Mouse (Mus musculus) macrophage (primary cell): ENCODE data around the gene Syngr1. TPM values are rescaled to one million over a fixed set of nuclear protein-coding genes. Genes with fewer than 3 reads are reported as not detected.
A peak's percentile ranks its signal among the peaks of the same experiment; 100 is the strongest.

Source experiments
- H3K27ac ChIP-seq: fragments of 350-480 bp; formaldehyde crosslinking; 2 replicates; pipeline ENCODE4 v1.9.0; 2021
- H3K36me3 ChIP-seq: fragments of 350-480 bp; formaldehyde crosslinking; 2 replicates; pipeline ENCODE4 v1.9.0; 2021; ENCODE audit errors: inconsistent target
- H3K4me3 ChIP-seq: fragments of 350-480 bp; formaldehyde crosslinking; 2 replicates; pipeline ENCODE4 v1.9.0; 2021; ENCODE audit errors: inconsistent target
- H3K79me2 ChIP-seq: fragments of 350-480 bp; formaldehyde crosslinking; 2 replicates; pipeline ENCODE4 v1.9.0; 2021; ENCODE audit errors: inconsistent target
- WGBS: methylation state at CpG from one replicate; pipeline ENCODE4 v1.1.7; 2026; ENCODE audit warnings: inconsistent platforms; ENCODE audit not compliant: missing documents; 5-methylcytosine and 5-hydroxymethylcytosine counted together
- polyA plus RNA-seq: library from polyadenylated mRNA; stranded (reverse); fragments of 250-400 nt; gene quantifications from 3 replicates; pipeline ENCODE4 v1.2.4, GENCODE M21; 2018; ENCODE audit warnings: inconsistent platforms

The Syngr1 gene
- polyA plus RNA-seq, 1 experiment from 2014 or later = 139 TPM

DNA sequence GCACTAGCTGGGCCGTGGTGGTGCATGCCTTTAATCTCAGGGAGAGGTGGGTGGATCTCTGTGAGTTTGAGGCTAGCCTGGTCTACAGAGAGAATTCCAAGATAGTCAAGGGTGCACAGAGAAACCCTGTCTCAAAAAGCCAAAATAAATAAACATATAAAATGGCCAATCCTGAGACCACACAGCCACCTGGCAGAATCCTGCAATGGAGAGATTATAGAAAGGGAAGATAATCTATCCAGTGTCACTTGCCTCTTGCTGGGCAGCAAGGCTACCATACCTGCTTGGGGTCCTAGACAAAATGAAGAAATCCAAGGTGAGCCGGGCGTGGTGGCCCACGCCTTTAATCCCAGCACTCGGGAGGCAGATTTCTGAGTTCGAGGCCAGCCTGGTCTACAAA lies 38.8 kb downstream of the Syngr1 start:
- no peak overlapping the region for H3K27ac ChIP-seq
- 95% methylated on average over 3 of the region's 6 CpGs for WGBS

DNA sequence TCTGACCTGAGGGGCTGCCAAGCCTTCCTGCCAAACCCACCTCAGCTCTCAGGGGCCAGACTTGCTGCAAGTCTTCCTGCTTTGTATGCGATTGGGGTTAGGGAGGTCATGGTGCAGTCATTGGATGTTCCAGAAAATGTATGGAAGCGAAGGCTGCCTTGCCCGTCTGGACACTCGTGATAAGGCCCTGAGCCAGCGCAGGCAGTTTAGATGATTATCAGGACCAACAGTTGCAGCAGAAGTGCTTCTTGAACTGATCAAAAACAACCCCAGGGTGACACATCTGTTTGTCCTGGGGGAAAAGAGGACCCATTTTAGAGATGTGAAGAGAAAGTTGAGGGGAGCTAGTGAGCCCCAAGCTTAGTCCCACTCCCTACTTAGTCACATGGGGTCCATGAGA lies 39.6 kb downstream of the Syngr1 start:
- 69% methylated on average over 5 of the region's 5 CpGs for WGBS
- Histone ChIP-seq H3K27ac (no peak overlapping the region), H3K79me2 (peaks cover 17% of the 10 kb centered on the region), H3K4me3 (no peak overlapping the region), H3K36me3 (no peaks in the 10 kb centered on the region)

More for the DNA sequence above, 38.8 kb downstream of the Syngr1 start:
- Histone ChIP-seq H3K4me3 (no peak overlapping the region), H3K79me2 (peaks cover 10% of the 10 kb centered on the region), H3K36me3 (no peaks in the 10 kb centered on the region)

DNA sequence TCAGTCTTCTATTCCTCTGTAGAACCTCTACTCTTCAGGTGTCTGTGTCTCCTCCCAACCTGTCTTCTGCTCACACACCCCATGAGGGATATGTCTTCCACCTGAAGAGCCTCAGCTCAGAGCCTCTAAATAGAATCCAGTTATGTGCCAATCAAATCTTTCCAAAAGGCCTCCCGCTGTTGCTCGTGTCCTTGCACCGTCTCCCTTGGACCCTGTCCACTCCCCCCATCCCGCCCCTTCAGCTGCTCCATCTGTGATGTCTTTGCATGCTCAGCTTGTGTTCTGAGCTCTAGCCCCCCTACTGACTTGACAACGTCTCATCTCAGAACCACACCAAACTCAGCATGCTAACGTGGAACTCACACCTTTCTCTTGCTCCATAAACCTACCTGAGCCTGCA lies 40.3 kb downstream of the Syngr1 start:
- peaks cover 24% of the 10 kb centered on the region for H3K79me2 ChIP-seq
- H3K4me3 ChIP-seq = no peak overlapping the region
- H3K36me3 ChIP-seq = no peaks in the 10 kb centered on the region
- WGBS = 93% methylated on average over 6 of the region's 6 CpGs
- no peak overlapping the region for H3K27ac ChIP-seq

GRCm38 (mm10) chr15:80132452-80132851 lies 41.3 kb downstream of the Syngr1 start:
- Histone ChIP-seq H3K79me2 (peaks cover 35% of the 10 kb centered on the region), H3K36me3 (no peaks in the 10 kb centered on the region), H3K27ac (0 out of 2 replicates have a peak overlapping the region, but pooled peaks have one; percentile 15), H3K4me3 (peak overlapping the region; percentile 5; the same call in 1 of the 2 replicates)
- 83% methylated on average over 9 of the region's 9 CpGs for WGBS

- 1% methylated on average over 46 of the region's 59 CpGs for WGBS
- Histone ChIP-seq H3K36me3 (no peaks in the 10 kb centered on the region), H3K4me3 (peak within 1 kb of the TSS; percentile 84), H3K27ac (peak within 1 kb of the TSS; percentile 95), H3K79me2 (peaks cover 41% of the 10 kb centered on the region)
Observed at GRCm38 (mm10) chr15:80132993-80133586, 42.0 kb downstream of the Syngr1 start, which contains the start of gene Tab1. Gene Tab1, plus strand, starts transcription at chr15:80133127.

- 4% methylated on average over 14 of the region's 14 CpGs for WGBS
- H3K27ac ChIP-seq = peak overlapping the region; percentile 95
- H3K36me3 ChIP-seq = no peaks in the 10 kb centered on the region
- H3K4me3 ChIP-seq = peak overlapping the region; percentile 84
- peaks cover 49% of the 10 kb centered on the region for H3K79me2 ChIP-seq
Observed at GRCm38 (mm10) chr15:80133682-80134449, 42.7 kb downstream of the Syngr1 start.

DNA sequence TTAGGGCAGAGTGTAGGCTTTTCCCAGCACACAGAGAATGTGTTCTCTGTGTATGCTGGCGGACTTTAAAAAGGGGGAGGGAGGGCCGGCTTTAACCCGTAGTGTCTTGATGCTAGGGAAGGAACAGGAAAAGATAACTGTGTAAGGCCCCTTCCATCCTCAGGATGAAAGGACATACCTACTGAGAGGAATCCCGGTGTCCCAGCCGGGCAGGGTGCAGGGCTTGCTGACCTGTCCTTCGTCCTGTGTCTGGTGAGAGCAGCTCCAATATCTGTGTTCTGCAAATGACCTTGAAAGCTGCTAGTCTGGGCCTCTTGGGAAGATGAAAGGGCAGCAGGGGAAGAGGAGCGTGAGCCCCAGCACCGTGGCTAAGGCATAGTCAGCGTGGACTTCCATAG lies 43.3 kb downstream of the Syngr1 start:
- Histone ChIP-seq H3K4me3 (peak overlapping the region; percentile 84), H3K27ac (peak overlapping the region; percentile 95)

GRCm38 (mm10) chr15:80135499-80135898 lies 44.4 kb downstream of the Syngr1 start:
- H3K4me3 ChIP-seq = no peak overlapping the region
- 100% methylated on average over 2 of the region's 2 CpGs for WGBS
- H3K79me2 ChIP-seq = peaks cover 65% of the 10 kb centered on the region
- H3K27ac ChIP-seq = no peak overlapping the region
- H3K36me3 ChIP-seq = peaks cover 6% of the 10 kb centered on the region; the same call in 1 of the 2 replicates

More for the DNA sequence above, 43.3 kb downstream of the Syngr1 start:
- 82% methylated on average over 9 of the region's 9 CpGs for WGBS
- no peaks in the 10 kb centered on the region for H3K36me3 ChIP-seq
- H3K79me2 ChIP-seq = peaks cover 55% of the 10 kb centered on the region

GRCm38 (mm10) chr15:80136645-80137044 lies 45.5 kb downstream of the Syngr1 start:
- H3K36me3 ChIP-seq = peaks cover 15% of the 10 kb centered on the region
- 96% methylated on average over 3 of the region's 3 CpGs for WGBS
- H3K27ac ChIP-seq = no peak overlapping the region
- no peak overlapping the region for H3K4me3 ChIP-seq
- peaks cover 77% of the 10 kb centered on the region for H3K79me2 ChIP-seq

GRCm38 (mm10) chr15:80137945-80138791 lies 47.0 kb downstream of the Syngr1 start:
- Histone ChIP-seq H3K27ac (no peak overlapping the region), H3K4me3 (no peak overlapping the region), H3K36me3 (peaks cover 27% of the 10 kb centered on the region), H3K79me2 (peaks cover 91% of the 10 kb centered on the region)
- 81% methylated on average over 17 of the region's 17 CpGs for WGBS

DNA sequence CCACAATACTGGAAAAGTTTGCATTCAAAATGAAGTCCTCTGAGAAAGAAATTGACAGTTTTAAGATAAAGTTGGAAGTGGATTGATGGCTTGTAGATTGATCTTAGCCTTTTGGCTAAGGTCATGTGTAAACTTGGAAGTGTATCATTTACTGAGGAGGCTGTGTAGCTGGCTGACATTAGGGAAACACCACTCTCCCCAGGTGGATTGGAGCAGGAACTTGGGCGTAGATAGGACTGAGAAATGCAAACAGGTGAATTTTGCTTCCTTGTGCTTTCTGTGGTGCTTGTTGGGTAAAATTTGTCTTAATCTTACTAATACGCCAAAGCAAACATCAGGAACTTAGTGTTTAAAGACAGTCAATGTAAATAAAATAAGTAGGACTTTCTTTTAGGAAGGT lies 49.2 kb downstream of the Syngr1 start:
- Histone ChIP-seq H3K4me3 (no peak overlapping the region), H3K79me2 (peaks cover 87% of the 10 kb centered on the region), H3K36me3 (peaks cover 28% of the 10 kb centered on the region), H3K27ac (no peak overlapping the region)
- 94% methylated on average over 2 of the region's 2 CpGs for WGBS

DNA sequence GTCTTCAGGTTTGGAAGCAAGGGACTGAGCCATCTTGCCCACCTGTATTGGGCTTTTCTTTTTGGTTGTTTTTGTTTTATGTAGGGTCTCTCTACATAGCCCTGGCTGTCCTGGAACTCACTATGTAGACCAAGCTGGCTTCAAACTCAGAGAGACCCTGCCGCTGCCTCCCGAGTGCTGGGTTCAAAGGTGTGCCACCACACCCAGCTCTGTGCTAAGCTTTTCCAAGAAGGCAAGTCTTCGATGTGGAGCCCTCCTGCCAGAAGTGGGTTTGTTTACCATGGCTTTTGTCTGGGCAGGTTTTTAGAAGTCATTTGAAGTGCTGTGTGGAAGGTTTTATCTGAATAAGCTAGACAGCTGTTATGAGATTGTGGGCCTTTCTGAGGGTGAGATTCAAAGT lies 49.7 kb downstream of the Syngr1 start:
- H3K27ac ChIP-seq = no peak overlapping the region
- WGBS = 94% methylated on average over 3 of the region's 3 CpGs
- peaks cover 28% of the 10 kb centered on the region for H3K36me3 ChIP-seq
- peaks cover 84% of the 10 kb centered on the region for H3K79me2 ChIP-seq
- H3K4me3 ChIP-seq = no peak overlapping the region

DNA sequence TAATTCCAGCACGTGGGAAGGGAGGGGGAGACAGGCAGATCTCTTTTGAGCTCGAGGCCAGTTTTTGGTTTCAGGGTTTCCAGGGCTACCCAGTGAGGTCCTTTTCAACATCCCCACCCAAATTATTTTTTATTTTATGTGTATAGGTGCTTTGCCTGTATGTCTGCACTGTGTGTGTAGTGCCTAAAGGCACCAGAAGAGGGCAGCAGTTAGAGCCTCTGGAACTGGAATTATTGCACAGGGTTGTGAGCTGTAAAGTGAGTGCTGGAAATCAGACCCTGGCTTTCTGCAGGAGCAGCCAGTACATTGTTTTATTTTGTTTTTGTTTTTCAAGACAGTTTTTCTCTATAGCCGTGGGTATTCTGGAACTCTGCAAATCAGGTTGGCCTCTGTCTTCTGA lies 51.0 kb downstream of the Syngr1 start:
- Histone ChIP-seq H3K79me2 (peaks cover 75% of the 10 kb centered on the region), H3K27ac (no peak overlapping the region), H3K36me3 (peaks cover 28% of the 10 kb centered on the region), H3K4me3 (no peak overlapping the region)
- WGBS = 96% methylated on average over 3 of the region's 3 CpGs

DNA sequence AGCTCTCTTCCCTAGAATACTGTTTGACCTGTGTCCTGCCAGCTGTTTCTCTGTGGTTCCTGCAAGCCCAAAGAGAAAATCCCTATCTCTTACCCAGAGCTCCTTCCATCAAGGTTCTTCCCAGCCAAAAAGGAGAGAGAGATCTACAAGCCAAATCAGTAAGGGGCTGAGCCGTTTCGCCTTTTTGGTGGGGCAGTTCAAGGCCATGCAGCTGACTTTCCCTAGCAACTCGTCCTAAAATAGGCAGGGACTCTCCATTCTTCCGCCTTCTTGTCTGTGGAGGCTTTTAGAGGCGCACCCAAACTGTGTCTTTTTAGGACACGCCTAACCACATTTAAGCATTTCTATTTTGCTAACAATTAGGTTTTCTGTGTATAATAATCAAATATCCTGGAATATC lies 52.6 kb downstream of the Syngr1 start:
- H3K79me2 ChIP-seq = peaks cover 59% of the 10 kb centered on the region
- 96% methylated on average over 6 of the region's 6 CpGs for WGBS
- no peak overlapping the region for H3K4me3 ChIP-seq
- no peak overlapping the region for H3K27ac ChIP-seq
- peaks cover 28% of the 10 kb centered on the region for H3K36me3 ChIP-seq
